Mouse (Mus musculus) stomach, postnatal 0 days (tissue): ENCODE results near the gene Tnfsfm13. TPM values are rescaled to one million over a fixed set of nuclear protein-coding genes. Genes with fewer than 3 reads are reported as not detected.

Source experiments
- ATAC-seq: fragments of 200-750 bp; cut with Nextera tagmentation; 2 replicates; pipeline ENCODE4 v1.8.0; 2017; ENCODE audit not compliant: low FRiP score, low TSS enrichment
- DNase-seq: peaks from one replicate; pipeline ENCODE4 v3.0.0-alpha.2; 2016; ENCODE audit warnings: low spot score
- H3K27ac ChIP-seq: fragments of 300-500 bp; sonication (generic); replicated peaks from 2 replicates; pipeline ENCODE4 v1.5.1; 2014; ENCODE audit warnings: mild to moderate bottlenecking, control low read depth
- H3K27me3 ChIP-seq: fragments of 300-500 bp; sonication (generic); 2 replicates; pipeline ENCODE4 v1.6.1; 2014; ENCODE audit warnings: low read length; ENCODE audit not compliant: control insufficient read depth, insufficient read depth
- H3K36me3 ChIP-seq: fragments of 300-500 bp; sonication (generic); 2 replicates; pipeline ENCODE4 v1.6.1; 2014; ENCODE audit warnings: low read length, mixed read lengths; ENCODE audit not compliant: control insufficient read depth, insufficient read depth
- H3K4me1 ChIP-seq: fragments of 300-500 bp; sonication (generic); replicated peaks from 2 replicates; pipeline ENCODE4 v1.6.1; 2014; ENCODE audit warnings: antibody characterized with exemption; ENCODE audit not compliant: control insufficient read depth, insufficient read depth
- H3K4me2 ChIP-seq: fragments of 300-500 bp; sonication (generic); replicated peaks from 2 replicates; pipeline ENCODE4 v1.6.1; 2014; ENCODE audit warnings: low read depth, mild to moderate bottlenecking, control low read depth, moderate library complexity
- H3K4me3 ChIP-seq: fragments of 300-500 bp; sonication (generic); 2 replicates; pipeline ENCODE4 v1.5.1; 2014; ENCODE audit warnings: low read depth, low read length, control low read depth
- H3K9ac ChIP-seq: fragments of 300-500 bp; sonication (generic); 2 replicates; pipeline ENCODE4 v1.6.1; 2014; ENCODE audit warnings: mild to moderate bottlenecking, low read length, control low read depth, mixed read lengths
- H3K9me3 ChIP-seq: fragments of 300-500 bp; sonication (generic); 2 replicates; pipeline ENCODE4 v1.6.1; 2016; ENCODE audit warnings: low read length; ENCODE audit not compliant: control insufficient read depth
- CTCF ChIP-seq: IDR thresholded peaks from 2 replicates; pipeline ENCODE4 v1.5.1; 2016; ENCODE audit warnings: antibody characterized with exemption, low read depth, mild to moderate bottlenecking, moderate library complexity
- EP300 ChIP-seq: optimal IDR thresholded peaks from 2 replicates; pipeline ENCODE3; 2016; ENCODE audit warnings: antibody characterized with exemption
- WGBS: fragments of 180-500 bp; shearing (Covaris S2); extraction: QIAGEN DNeasy Blood & Tissue Kit; methylation state at CpG from one replicate; pipeline ENCODE4 v1.1.7; 2014; 5-methylcytosine and 5-hydroxymethylcytosine counted together
- polyA plus RNA-seq: library from polyadenylated mRNA; unstranded; fragments of >200 nt; fragmentation: Nextera tagmentation; extraction: Ambion mirVana; gene quantifications from 2 replicates; pipeline ENCODE4 v1.2.1, GENCODE M21; 2015

Tnfsfm13 gene
- polyA plus RNA-seq, 1 experiment from 2014 or later, result 4.1 TPM

GRCm38 (mm10) chr11:69712954-69713672 lies 17.2 kb upstream of the Tnfsfm13 start:
- DNase-seq, result no peak
- Histone ChIP-seq H3K27me3 (no peaks in the 10 kb centered on the region), H3K27ac (no peak overlapping the region), H3K36me3 (no peaks in the 10 kb centered on the region), H3K9me3 (no peaks in the 10 kb centered on the region), H3K4me1 (no peaks in the 10 kb centered on the region), H3K4me2 (no peak overlapping the region), H3K9ac (no peak overlapping the region), H3K4me3 (no peak overlapping the region)
- 81% methylated on average over 20 of the region's 20 CpGs for WGBS
- TF ChIP-seq EP300 (no peak), CTCF (no peak)
- no peak; the same call in 1 of the 2 replicates for ATAC-seq

- H3K4me1 ChIP-seq, result no peaks in the 10 kb centered on the region
- no peak for DNase-seq
- WGBS, result 78% methylated on average over 2 of the region's 2 CpGs
- H3K9ac ChIP-seq, result no peak overlapping the region
- TF ChIP-seq EP300, result no peak
- no peak for TF ChIP-seq CTCF
- H3K36me3 ChIP-seq, result no peaks in the 10 kb centered on the region
- H3K4me3 ChIP-seq, result no peak overlapping the region
- no peaks in the 10 kb centered on the region for H3K9me3 ChIP-seq
- no peak overlapping the region for H3K27ac ChIP-seq
- no peaks in the 10 kb centered on the region for H3K27me3 ChIP-seq
- no peak for ATAC-seq
- no peak overlapping the region for H3K4me2 ChIP-seq
These were observed 15.2 kb upstream of the Tnfsfm13 start for GRCm38 (mm10) chr11:69711082-69711481.

- ATAC-seq (no peak), DNase-seq (no peak)
- 69% methylated on average over 3 of the region's 3 CpGs for WGBS
- Histone ChIP-seq H3K27me3 (no peaks in the 10 kb centered on the region), H3K4me3 (no peak overlapping the region), H3K36me3 (no peaks in the 10 kb centered on the region), H3K4me2 (no peak overlapping the region), H3K27ac (no peak overlapping the region), H3K4me1 (no peaks in the 10 kb centered on the region), H3K9ac (no peak overlapping the region), H3K9me3 (no peaks in the 10 kb centered on the region)
- TF ChIP-seq EP300, result no peak
- TF ChIP-seq CTCF, result no peak
These were observed 14.6 kb upstream of the Tnfsfm13 start for GRCm38 (mm10) chr11:69710470-69710869.

- Histone ChIP-seq H3K27me3 (no peaks in the 10 kb centered on the region), H3K4me2 (no peak overlapping the region), H3K36me3 (no peaks in the 10 kb centered on the region), H3K9ac (no peak overlapping the region), H3K27ac (no peak overlapping the region), H3K4me3 (no peak overlapping the region), H3K4me1 (no peaks in the 10 kb centered on the region), H3K9me3 (no peaks in the 10 kb centered on the region)
- WGBS, result 48% methylated on average over 11 of the region's 11 CpGs
- no peak for TF ChIP-seq EP300
- no peak for DNase-seq
- no peak for ATAC-seq
These were observed 13.9 kb upstream of the Tnfsfm13 start for GRCm38 (mm10) chr11:69709554-69710446.

GRCm38 (mm10) chr11:69708614-69709265 lies 12.8 kb upstream of the Tnfsfm13 start:
- DNase-seq (no peak), ATAC-seq (no peak)
- no peak for TF ChIP-seq EP300
- no peak for TF ChIP-seq CTCF
- Histone ChIP-seq H3K36me3 (no peaks in the 10 kb centered on the region), H3K4me3 (no peak overlapping the region), H3K9ac (no peak overlapping the region), H3K4me1 (no peaks in the 10 kb centered on the region), H3K27me3 (no peaks in the 10 kb centered on the region), H3K27ac (no peak overlapping the region), H3K4me2 (no peak overlapping the region), H3K9me3 (no peaks in the 10 kb centered on the region)
- 75% methylated on average over 3 of the region's 3 CpGs for WGBS
